Mouse (Mus musculus) bone marrow macrophage, adult 2 months (primary cell): ENCODE measurements around the gene Tmem156.

Source experiments
- CTCF ChIP-seq: IDR thresholded peaks from 2 replicates; pipeline ENCODE4 v1.5.1; 2012; ENCODE audit warnings: low read depth, mild to moderate bottlenecking, low read length, moderate library complexity
- POLR2A ChIP-seq: IDR thresholded peaks from 2 replicates; pipeline ENCODE4 v1.6.1; 2012; ENCODE audit warnings: mild to moderate bottlenecking, low read depth, low read length, borderline replicate concordance

DNA sequence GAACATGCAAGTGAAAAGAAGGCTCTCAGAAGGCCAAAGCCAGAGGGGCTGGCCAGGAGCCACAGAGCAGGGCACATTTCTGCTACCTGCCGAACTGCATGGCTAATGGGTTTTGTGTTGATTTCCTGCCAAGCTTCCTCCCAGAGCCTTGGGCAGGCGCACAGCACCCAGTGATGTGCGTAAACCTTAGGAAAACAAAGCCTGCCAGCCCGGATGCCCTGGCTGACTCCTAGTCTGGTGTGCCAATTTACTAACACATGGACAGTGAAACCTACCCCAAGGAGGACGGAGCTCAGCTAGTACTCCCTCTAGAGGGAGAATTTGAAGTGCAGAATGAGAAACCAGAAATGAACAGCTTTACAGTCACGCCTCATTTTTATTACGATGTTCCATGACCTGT is 72.1 kb downstream of the Tmem156 start:
- TF ChIP-seq CTCF (no peak), POLR2A (no peak)
